Mouse (Mus musculus): ENCODE data around the gene Taf12. TPM values are rescaled to one million over a fixed set of nuclear protein-coding genes. Genes with fewer than 3 reads are reported as not detected.

The Taf12 gene
- polyA plus RNA-seq, 1 experiment: 24.3 TPM

- TF ChIP-seq CTCF (IDR thresholded peaks at IDR 0.05; ENCODE audit: borderline replicate concordance, insufficient read depth, low read depth, low read length) (no peak), POLR2A (IDR thresholded peaks at IDR 0.05; ENCODE audit: borderline replicate concordance, insufficient read depth, low read length) (no peak)
- Histone ChIP-seq H3K4me3 (replicated peaks; ENCODE audit: insufficient read depth, low read depth, low read length) (no peak overlapping the region), H3K4me1 (ENCODE audit: control insufficient read depth, insufficient read depth, low read length) (peaks cover 10% of the 10 kb centered on the region), H3K27me3 (ENCODE audit: control insufficient read depth, insufficient read depth, low read length) (no peaks in the 10 kb centered on the region), H3K27ac (ENCODE audit: insufficient read depth, low read length) (no peak overlapping the region)
- 94% methylated on average over 9 of the region's 9 CpGs for WGBS
- no peak for DNase-seq
Observed at GRCm38 (mm10) chr4:132251596-132251995, 22.6 kb upstream of the Taf12 start.

- Histone ChIP-seq H3K27ac (ENCODE audit: insufficient read depth, low read length) (no peak overlapping the region), H3K27me3 (ENCODE audit: control insufficient read depth, insufficient read depth, low read length) (no peaks in the 10 kb centered on the region), H3K4me1 (ENCODE audit: control insufficient read depth, insufficient read depth, low read length) (peaks cover 12% of the 10 kb centered on the region), H3K4me3 (replicated peaks; ENCODE audit: insufficient read depth, low read depth, low read length) (no peak overlapping the region)
- 85% methylated on average over 8 of the region's 8 CpGs for WGBS
- no peak for DNase-seq
- TF ChIP-seq POLR2A (IDR thresholded peaks at IDR 0.05; ENCODE audit: borderline replicate concordance, insufficient read depth, low read length) (no peak), CTCF (IDR thresholded peaks at IDR 0.05; ENCODE audit: borderline replicate concordance, insufficient read depth, low read depth, low read length) (no peak)
Observed at GRCm38 (mm10) chr4:132253128-132253527, 21.0 kb upstream of the Taf12 start.

- Histone ChIP-seq H3K4me1 (ENCODE audit: control insufficient read depth, insufficient read depth, low read length) (peaks cover 13% of the 10 kb centered on the region), H3K27ac (ENCODE audit: insufficient read depth, low read length) (peak overlapping the region; percentile 10; the same call in 1 of the 2 replicates), H3K4me3 (replicated peaks; ENCODE audit: insufficient read depth, low read depth, low read length) (no peak overlapping the region), H3K27me3 (ENCODE audit: control insufficient read depth, insufficient read depth, low read length) (no peaks in the 10 kb centered on the region)
- TF ChIP-seq CTCF (IDR thresholded peaks at IDR 0.05; ENCODE audit: borderline replicate concordance, insufficient read depth, low read depth, low read length) (no peak), POLR2A (IDR thresholded peaks at IDR 0.05; ENCODE audit: borderline replicate concordance, insufficient read depth, low read length) (no peak)
- 26% methylated on average over 2 of the region's 2 CpGs for WGBS
- DNase-seq: peak in 1 of 2 experiments; percentile 56
Observed at GRCm38 (mm10) chr4:132253622-132254021, 20.6 kb upstream of the Taf12 start.

GRCm38 (mm10) chr4:132254986-132255385, 19.2 kb upstream of the Taf12 start:
- 81% methylated on average over 3 of the region's 3 CpGs for WGBS
- no peak overlapping the region for H3K27ac ChIP-seq (ENCODE audit: insufficient read depth, low read length)
- no peak for DNase-seq
- no peaks in the 10 kb centered on the region for H3K27me3 ChIP-seq (ENCODE audit: control insufficient read depth, insufficient read depth, low read length)
- peaks cover 13% of the 10 kb centered on the region for H3K4me1 ChIP-seq (ENCODE audit: control insufficient read depth, insufficient read depth, low read length)
- TF ChIP-seq CTCF (IDR thresholded peaks at IDR 0.05; ENCODE audit: borderline replicate concordance, insufficient read depth, low read depth, low read length): 0 out of 2 replicates have a peak, but pooled peaks have one; percentile 8
- no peak for TF ChIP-seq POLR2A (IDR thresholded peaks at IDR 0.05; ENCODE audit: borderline replicate concordance, insufficient read depth, low read length)
- H3K4me3 ChIP-seq (replicated peaks; ENCODE audit: insufficient read depth, low read depth, low read length): no peak overlapping the region

- Histone ChIP-seq H3K27ac (ENCODE audit: insufficient read depth, low read length) (no peak overlapping the region), H3K27me3 (ENCODE audit: control insufficient read depth, insufficient read depth, low read length) (peaks cover 2% of the 10 kb centered on the region), H3K4me1 (ENCODE audit: control insufficient read depth, insufficient read depth, low read length) (peaks cover 13% of the 10 kb centered on the region), H3K4me3 (replicated peaks; ENCODE audit: insufficient read depth, low read depth, low read length) (no peak overlapping the region)
- DNase-seq: no peak
- WGBS: 91% methylated on average over 3 of the region's 3 CpGs
- TF ChIP-seq CTCF (IDR thresholded peaks at IDR 0.05; ENCODE audit: borderline replicate concordance, insufficient read depth, low read depth, low read length) (no peak), POLR2A (IDR thresholded peaks at IDR 0.05; ENCODE audit: borderline replicate concordance, insufficient read depth, low read length) (no peak)
Observed at GRCm38 (mm10) chr4:132256384-132256783, 17.8 kb upstream of the Taf12 start.

- H3K27me3 ChIP-seq (ENCODE audit: control insufficient read depth, insufficient read depth, low read length): peaks cover 2% of the 10 kb centered on the region
- TF ChIP-seq POLR2A (IDR thresholded peaks at IDR 0.05; ENCODE audit: borderline replicate concordance, insufficient read depth, low read length) (no peak), CTCF (IDR thresholded peaks at IDR 0.05; ENCODE audit: borderline replicate concordance, insufficient read depth, low read depth, low read length) (no peak)
- 38% methylated on average over 4 of the region's 4 CpGs for WGBS
- no peak overlapping the region for H3K27ac ChIP-seq (ENCODE audit: insufficient read depth, low read length)
- no peak overlapping the region for H3K4me3 ChIP-seq (replicated peaks; ENCODE audit: insufficient read depth, low read depth, low read length)
- DNase-seq: no peak
- peaks cover 5% of the 10 kb centered on the region; the same call in 1 of the 2 replicates for H3K4me1 ChIP-seq (ENCODE audit: control insufficient read depth, insufficient read depth, low read length)
Observed at GRCm38 (mm10) chr4:132259248-132259647, 14.9 kb upstream of the Taf12 start.

GRCm38 (mm10) chr4:132260404-132261379, 13.5 kb upstream of the Taf12 start:
- WGBS: 2% methylated on average over 40 of the region's 64 CpGs

More at GRCm38 (mm10) chr4:132260404-132261379, 13.5 kb upstream of the Taf12 start:
- H3K27me3 ChIP-seq (ENCODE audit: control insufficient read depth, insufficient read depth, low read length): peaks cover 2% of the 10 kb centered on the region
- H3K4me1 ChIP-seq (ENCODE audit: control insufficient read depth, insufficient read depth, low read length): peaks cover 3% of the 10 kb centered on the region; the same call in 1 of the 2 replicates
- DNase-seq: peak; percentile 56 to 69
- no peak for TF ChIP-seq CTCF (IDR thresholded peaks at IDR 0.05; ENCODE audit: borderline replicate concordance, insufficient read depth, low read depth, low read length)
- no peak for TF ChIP-seq POLR2A (IDR thresholded peaks at IDR 0.05; ENCODE audit: borderline replicate concordance, insufficient read depth, low read length)
- peak overlapping the region; percentile 99 for H3K27ac ChIP-seq (ENCODE audit: insufficient read depth, low read length)
- H3K4me3 ChIP-seq (replicated peaks; ENCODE audit: insufficient read depth, low read depth, low read length): peak overlapping the region; percentile 100
